Mouse (Mus musculus): ENCODE measurements around the gene Polr2i. TPM values are rescaled to one million over a fixed set of nuclear protein-coding genes. Genes with fewer than 3 reads are reported as not detected.
A peak's percentile ranks its signal among the peaks of the same experiment; 100 is the strongest.
"Not testable (repeated sequence)": the region's sequence is repeated elsewhere in the genome, so short reads cannot be mapped to it uniquely, and the experiment has no call there.

Polr2i gene
- 115 and 116 TPM in 2 replicates for polyA plus RNA-seq (2015; fragmentation: Nextera tagmentation; extraction: Ambion mirVana)

GRCm38 (mm10) chr7:30231669-30232454 is at the start of gene Polr2i, which contains the start of gene Tbcb:
Gene Polr2i, plus strand, starts transcription at chr7:30231948.
Gene Tbcb, minus strand, starts transcription at chr7:30232272.
- Histone ChIP-seq H3K4me2 (replicated peaks) (peak within 1 kb of the TSS; percentile 84), H3K9ac (peak within 1 kb of the TSS; percentile 70), H3K4me1 (replicated peaks) (peaks cover 8% of the 10 kb centered on the region), H3K4me3 (replicated peaks) (peak within 1 kb of the TSS; percentile 70), H3K27me3 (replicated peaks) (no peaks in the 10 kb centered on the region), H3K36me3 (peaks cover 10% of the 10 kb centered on the region), H3K27ac (peak within 1 kb of the TSS; percentile 91), H3K9me3 (no peaks in the 10 kb centered on the region)
- peak; percentile 96 for ATAC-seq
- WGBS: under 1% methylated on average over 67 of the region's 67 CpGs

- 72% methylated on average over 7 of the region's 7 CpGs for WGBS
- not testable (repeated sequence) for H3K27me3 ChIP-seq (replicated peaks); H3K9ac ChIP-seq; H3K9me3 ChIP-seq; H3K4me3 ChIP-seq (replicated peaks); H3K27ac ChIP-seq; H3K4me2 ChIP-seq (replicated peaks); ATAC-seq
- H3K36me3 ChIP-seq: peaks cover 24% of the 10 kb centered on the region
- H3K4me1 ChIP-seq (replicated peaks): peaks cover 13% of the 10 kb centered on the region; the same call in 1 of the 2 replicates
Measured at GRCm38 (mm10) chr7:30183189-30183588, 48.6 kb upstream of the Polr2i start.

- H3K4me3 ChIP-seq (replicated peaks): peak within 1 kb of the TSS; percentile 17
- ATAC-seq: peak; percentile 88
Measured at GRCm38 (mm10) chr7:30183879-30184289, 47.9 kb upstream of the Polr2i start, which contains the start of gene Cox7a1. Gene Cox7a1, plus strand, starts transcription at chr7:30184144.

GRCm38 (mm10) chr7:30184641-30185348 is 47.0 kb upstream of the Polr2i start:
- H3K4me2 ChIP-seq (replicated peaks): peak overlapping the region; percentile 53
- H3K4me1 ChIP-seq (replicated peaks): peaks cover 13% of the 10 kb centered on the region; the same call in 1 of the 2 replicates
- ATAC-seq: no peak
- no peak overlapping the region for H3K4me3 ChIP-seq (replicated peaks)
- no peaks in the 10 kb centered on the region for H3K27me3 ChIP-seq (replicated peaks)
- no peak overlapping the region; the same call in 1 of the 2 replicates for H3K9ac ChIP-seq
- WGBS: 75% methylated on average over 13 of the region's 13 CpGs
- peaks cover 22% of the 10 kb centered on the region for H3K36me3 ChIP-seq
- H3K9me3 ChIP-seq: no peaks in the 10 kb centered on the region
- H3K27ac ChIP-seq: no peak overlapping the region

More at GRCm38 (mm10) chr7:30183879-30184289, 47.9 kb upstream of the Polr2i start, which contains the start of gene Cox7a1:
- Histone ChIP-seq H3K4me2 (replicated peaks) (peak within 1 kb of the TSS; percentile 53), H3K4me1 (replicated peaks) (peaks cover 13% of the 10 kb centered on the region; the same call in 1 of the 2 replicates), H3K36me3 (peaks cover 22% of the 10 kb centered on the region), H3K9me3 (no peaks in the 10 kb centered on the region), H3K27ac (peak within 1 kb of the TSS; percentile 58), H3K9ac (peak within 1 kb of the TSS; percentile 31; the same call in 1 of the 2 replicates), H3K27me3 (replicated peaks) (no peaks in the 10 kb centered on the region)
- WGBS: 0% methylated on average over 11 of the region's 11 CpGs

- Histone ChIP-seq H3K27me3 (replicated peaks) (no peaks in the 10 kb centered on the region), H3K9me3 (no peaks in the 10 kb centered on the region), H3K4me2 (replicated peaks) (no peak overlapping the region), H3K4me1 (replicated peaks) (peaks cover 25% of the 10 kb centered on the region), H3K9ac (no peak overlapping the region), H3K27ac (no peak overlapping the region), H3K4me3 (replicated peaks) (no peak overlapping the region), H3K36me3 (peaks cover 44% of the 10 kb centered on the region)
- WGBS: 76% methylated on average over 12 of the region's 12 CpGs
- ATAC-seq: no peak
Measured at GRCm38 (mm10) chr7:30188344-30189115, 43.2 kb upstream of the Polr2i start.

- no peaks in the 10 kb centered on the region for H3K9me3 ChIP-seq
- H3K4me3 ChIP-seq (replicated peaks): no peak overlapping the region
- H3K4me1 ChIP-seq (replicated peaks): peaks cover 22% of the 10 kb centered on the region
- no peaks in the 10 kb centered on the region for H3K27me3 ChIP-seq (replicated peaks)
- 74% methylated on average over 4 of the region's 4 CpGs for WGBS
- ATAC-seq: no peak
- no peak overlapping the region for H3K4me2 ChIP-seq (replicated peaks)
- no peak overlapping the region for H3K27ac ChIP-seq
- no peak overlapping the region for H3K9ac ChIP-seq
- H3K36me3 ChIP-seq: peaks cover 44% of the 10 kb centered on the region
Measured at GRCm38 (mm10) chr7:30189116-30189491, 42.6 kb upstream of the Polr2i start.

GRCm38 (mm10) chr7:30192088-30192487 is 39.7 kb upstream of the Polr2i start:
- Histone ChIP-seq H3K27me3 (replicated peaks) (no peaks in the 10 kb centered on the region), H3K36me3 (peaks cover 35% of the 10 kb centered on the region), H3K9ac (no peak overlapping the region), H3K9me3 (no peaks in the 10 kb centered on the region), H3K4me2 (replicated peaks) (no peak overlapping the region), H3K27ac (no peak overlapping the region), H3K4me3 (replicated peaks) (no peak overlapping the region), H3K4me1 (replicated peaks) (peaks cover 20% of the 10 kb centered on the region)
- no peak for ATAC-seq
- WGBS: 86% methylated on average over 12 of the region's 12 CpGs

- Histone ChIP-seq H3K4me3 (replicated peaks) (peak overlapping the region; percentile 70), H3K4me1 (replicated peaks) (peaks cover 20% of the 10 kb centered on the region), H3K4me2 (replicated peaks) (peak overlapping the region; percentile 72), H3K9me3 (no peaks in the 10 kb centered on the region), H3K27me3 (replicated peaks) (no peaks in the 10 kb centered on the region), H3K36me3 (peaks cover 28% of the 10 kb centered on the region), H3K27ac (peak overlapping the region; percentile 84; the same call in 1 of the 2 replicates), H3K9ac (peak overlapping the region; percentile 75; the same call in 1 of the 2 replicates)
- WGBS: 24% methylated on average over 9 of the region's 9 CpGs
- ATAC-seq: peak; percentile 4; the same call in 1 of the 2 replicates
Measured at GRCm38 (mm10) chr7:30193013-30193412, 38.7 kb upstream of the Polr2i start.

- H3K27ac ChIP-seq: peak overlapping the region; percentile 84
- H3K27me3 ChIP-seq (replicated peaks): no peaks in the 10 kb centered on the region
- WGBS: under 1% methylated on average over 26 of the region's 26 CpGs
- ATAC-seq: peak; percentile 80
- H3K9ac ChIP-seq: peak overlapping the region; percentile 75
- H3K9me3 ChIP-seq: no peaks in the 10 kb centered on the region
- H3K4me2 ChIP-seq (replicated peaks): peak overlapping the region; percentile 72
- H3K36me3 ChIP-seq: peaks cover 22% of the 10 kb centered on the region
- H3K4me1 ChIP-seq (replicated peaks): peaks cover 24% of the 10 kb centered on the region
- peak overlapping the region; percentile 70 for H3K4me3 ChIP-seq (replicated peaks)
Measured at GRCm38 (mm10) chr7:30193581-30194100, 38.1 kb upstream of the Polr2i start.

GRCm38 (mm10) chr7:30194101-30194831 is 37.5 kb upstream of the Polr2i start:
- Histone ChIP-seq H3K4me2 (replicated peaks) (peak overlapping the region; percentile 72), H3K4me3 (replicated peaks) (peak overlapping the region; percentile 70), H3K27ac (peak overlapping the region; percentile 84), H3K9ac (peak overlapping the region; percentile 75), H3K36me3 (peaks cover 22% of the 10 kb centered on the region), H3K4me1 (replicated peaks) (peaks cover 24% of the 10 kb centered on the region), H3K27me3 (replicated peaks) (no peaks in the 10 kb centered on the region), H3K9me3 (no peaks in the 10 kb centered on the region)
- under 1% methylated on average over 26 of the region's 26 CpGs for WGBS
- peak; percentile 44 for ATAC-seq

GRCm38 (mm10) chr7:30194884-30195283 is 36.9 kb upstream of the Polr2i start:
- Histone ChIP-seq H3K36me3 (peaks cover 22% of the 10 kb centered on the region), H3K4me1 (replicated peaks) (peaks cover 24% of the 10 kb centered on the region), H3K27ac (peak overlapping the region; percentile 84), H3K27me3 (replicated peaks) (no peaks in the 10 kb centered on the region), H3K9ac (peak overlapping the region; percentile 75), H3K4me3 (replicated peaks) (peak overlapping the region; percentile 70), H3K4me2 (replicated peaks) (peak overlapping the region; percentile 72), H3K9me3 (no peaks in the 10 kb centered on the region)
- ATAC-seq: peak; percentile 89
- under 1% methylated on average over 28 of the region's 28 CpGs for WGBS

All from intestine, embryonic 15.5 days (tissue).